In the genomic region with DNA sequence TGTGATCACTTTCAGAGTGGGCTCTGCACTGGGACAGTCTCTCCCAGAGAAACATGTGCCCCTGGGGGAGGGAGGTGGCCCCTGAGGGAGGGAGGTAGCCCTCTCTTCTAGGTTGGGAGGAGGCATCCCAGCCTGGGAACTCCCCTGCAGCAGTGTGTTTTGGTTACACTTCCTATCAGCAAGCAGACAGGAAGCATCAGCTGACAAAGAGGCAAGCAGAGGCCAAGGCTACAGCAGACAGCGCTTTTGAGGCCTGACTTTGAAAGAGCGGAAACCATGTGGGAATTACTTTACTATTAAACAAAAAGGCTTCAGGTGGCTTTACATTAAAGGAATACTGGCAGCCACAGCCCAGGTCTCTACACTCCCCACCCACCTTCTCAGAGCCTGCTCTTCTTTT, we compare ENCODE assay signal across 9 mouse cellular contexts.
DNase-seq lines count a peak whose midpoint lies in the region; ATAC-seq and TF ChIP-seq lines count a peak whose summit lies in the region.
"Had no signal": no experiment of that assay in that cellular context is flagged by ENCODE, and none has a peak within 500 bp of the region (broad histone marks: within the 10 kb centered on the region; RNA-seq: fewer than 3 reads in every experiment).

No protein-coding gene starts in this region.

- no peak for TF ChIP-seq CTCF in heart, postnatal 0 days (IDR thresholded peaks at IDR 0.05; ENCODE audit: low read depth)

- H3K27ac ChIP-seq in heart, postnatal 0 days (ENCODE audit: low read depth): peak overlapping the region; percentile 23; the same call in 1 of the 2 replicates
- no peak overlapping the region for H3K27ac ChIP-seq in neural tube, embryonic 15.5 days (replicated peaks)

- H3K4me2 ChIP-seq in heart, postnatal 0 days (ENCODE audit: low read depth, low read length): no peak overlapping the region
- no peak overlapping the region for H3K4me2 ChIP-seq in neural tube, embryonic 15.5 days

- DNase-seq in brain, adult 2 months (ENCODE audit: low read depth, low spot score): peak; percentile 20
- peak; percentile 77 for DNase-seq in heart, postnatal 0 days (ENCODE audit: low spot score)
- DNase-seq in liver: peak; percentile 37
- DNase-seq in spleen, adult 12 weeks (ENCODE audit: low spot score): peak; percentile 19
- no peak for DNase-seq in Muller cell, postnatal 12 days (ENCODE audit: inconsistent ontology term)
- no peak for DNase-seq in right cerebral cortex, postnatal 4 days

- ATAC-seq in CD4-positive, CD25-positive, alpha-beta regulatory T cell, adult 4 months: peak; percentile 97
- peak; percentile 74 for ATAC-seq in heart, postnatal 0 days (ENCODE audit: insufficient read depth, low read depth)
- no peak for ATAC-seq in neural tube, embryonic 15.5 days (ENCODE audit: low FRiP score)

- no peaks in the 10 kb centered on the region for H3K9me3 ChIP-seq in heart, postnatal 0 days (replicated peaks; ENCODE audit: control insufficient read depth, low read length)
- no peaks in the 10 kb centered on the region for H3K9me3 ChIP-seq in neural tube, embryonic 15.5 days (replicated peaks)

- WGBS in heart, postnatal 0 days: 38% methylated on average over 2 of the region's 2 CpGs
- WGBS in neural tube, embryonic 15.5 days: 70% methylated on average over 2 of the region's 2 CpGs

- no peaks in the 10 kb centered on the region for H3K36me3 ChIP-seq in heart, postnatal 0 days (replicated peaks; ENCODE audit: control insufficient read depth, insufficient read depth, low read length)
- H3K36me3 ChIP-seq in neural tube, embryonic 15.5 days: no peaks in the 10 kb centered on the region

- peak; percentile 53; the same call in 1 of the 2 replicates for TF ChIP-seq EP300 in heart, postnatal 0 days (IDR thresholded peaks at IDR 0.05; ENCODE audit: low read depth)

- no peak overlapping the region for H3K9ac ChIP-seq in heart, postnatal 0 days (replicated peaks; ENCODE audit: low read depth, low read length)
- H3K9ac ChIP-seq in neural tube, embryonic 15.5 days (replicated peaks): no peak overlapping the region

- peaks cover 4% of the 10 kb centered on the region; the same call in 1 of the 2 replicates for H3K4me1 ChIP-seq in heart, postnatal 0 days (ENCODE audit: control insufficient read depth, insufficient read depth)
- no peaks in the 10 kb centered on the region for H3K4me1 ChIP-seq in neural tube, embryonic 15.5 days

- H3K4me3 ChIP-seq in heart, postnatal 0 days (ENCODE audit: low read depth, low read length): no peak overlapping the region
- no peak overlapping the region for H3K4me3 ChIP-seq in neural tube, embryonic 15.5 days (replicated peaks)
- H3K4me3 ChIP-seq: myocyte had no signal

- no peaks in the 10 kb centered on the region for H3K27me3 ChIP-seq in heart, postnatal 0 days (ENCODE audit: control insufficient read depth, insufficient read depth, low read length)
- no peaks in the 10 kb centered on the region for H3K27me3 ChIP-seq in neural tube, embryonic 15.5 days (replicated peaks)

Comparison
In these comparisons a context has a peak if more than half of its experiments do, and no peak if none do; other contexts are left out.
1. DNase-seq: peak in brain, adult 2 months (single experiment), heart, postnatal 0 days (single experiment), liver (single experiment) and spleen, adult 12 weeks (single experiment); none in Muller cell, postnatal 12 days (single experiment) and right cerebral cortex, postnatal 4 days (single experiment).